Comparison of ENCODE assay signal across 8 mouse cellular contexts in the genomic region with DNA sequence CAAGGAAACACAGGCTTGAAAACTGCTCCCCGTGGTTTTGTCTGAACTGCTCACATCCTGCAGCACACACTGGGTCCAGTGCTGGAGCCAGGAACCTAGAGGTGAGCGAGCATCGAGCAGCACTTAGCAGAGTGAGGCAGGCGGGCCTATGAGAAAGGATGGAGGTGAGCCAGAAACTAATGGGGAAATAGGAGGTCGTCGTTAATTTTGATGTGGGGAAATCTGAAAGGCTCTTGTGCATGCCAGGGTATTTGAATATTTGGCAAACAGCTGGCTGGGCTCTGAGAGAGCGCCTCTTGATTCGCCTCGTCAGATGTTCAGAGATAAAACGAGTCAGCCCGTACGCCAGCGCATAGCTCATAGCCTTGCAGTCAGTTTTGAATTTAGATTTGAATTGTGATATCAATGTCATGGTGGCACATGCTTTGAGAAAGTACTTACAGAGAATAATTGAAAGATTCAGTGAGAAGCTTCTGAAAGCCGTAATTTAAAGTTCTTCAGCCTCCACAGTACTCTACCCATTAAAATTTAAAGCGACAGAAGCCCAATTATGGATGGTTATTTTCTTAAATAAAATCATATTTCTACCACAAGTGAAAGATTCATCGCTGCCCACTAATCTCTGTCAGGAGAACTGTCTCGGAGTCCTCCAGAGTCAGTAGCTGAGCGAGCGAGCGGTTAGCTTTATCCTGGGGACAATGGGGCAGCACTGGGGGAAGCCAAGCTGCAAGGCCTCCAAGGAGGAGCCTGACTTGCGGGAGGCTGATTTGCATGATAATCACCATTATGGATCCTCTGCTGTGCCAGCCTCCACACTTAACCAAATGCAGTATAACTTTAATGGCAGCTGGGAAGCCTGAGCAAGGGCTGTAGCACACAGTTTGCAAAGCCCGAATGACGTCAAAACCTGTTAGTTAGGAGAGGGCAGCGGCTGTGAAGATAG.
DNase-seq lines count a peak whose midpoint lies in the region; ATAC-seq and TF ChIP-seq lines count a peak whose summit lies in the region.

No protein-coding gene starts in this region.

- no peak for TF ChIP-seq CTCF in E14TG2a.4 (conservative IDR thresholded peaks at IDR 0.05; ENCODE audit: low read length)

- peaks cover 22% of the 10 kb centered on the region for H3K27me3 ChIP-seq in E14TG2a.4 (ENCODE audit: insufficient read depth, low read length)
- no peaks in the 10 kb centered on the region for H3K27me3 ChIP-seq in embryonic facial prominence, embryonic 12.5 days
- no peaks in the 10 kb centered on the region for H3K27me3 ChIP-seq in hindbrain, embryonic 14.5 days (ENCODE audit: control insufficient read depth, insufficient read depth, low read length)
- no peaks in the 10 kb centered on the region for H3K27me3 ChIP-seq in midbrain, embryonic 13.5 days

- peak overlapping the region; percentile 60; the same call in 1 of the 2 replicates for H3K27ac ChIP-seq in embryonic facial prominence, embryonic 12.5 days
- H3K27ac ChIP-seq in hindbrain, embryonic 14.5 days: peak overlapping the region; percentile 70
- peak overlapping the region; percentile 76 for H3K27ac ChIP-seq in midbrain, embryonic 13.5 days

- H3K9me3 ChIP-seq in E14TG2a.4 (ENCODE audit: low read length): no peaks in the 10 kb centered on the region
- no peaks in the 10 kb centered on the region for H3K9me3 ChIP-seq in embryonic facial prominence, embryonic 12.5 days
- no peaks in the 10 kb centered on the region for H3K9me3 ChIP-seq in hindbrain, embryonic 14.5 days (ENCODE audit: control insufficient read depth, low read length)
- H3K9me3 ChIP-seq in midbrain, embryonic 13.5 days: no peaks in the 10 kb centered on the region

- H3K36me3 ChIP-seq in E14TG2a.4 (ENCODE audit: insufficient read depth, low read length): no peaks in the 10 kb centered on the region
- H3K36me3 ChIP-seq in embryonic facial prominence, embryonic 12.5 days: no peaks in the 10 kb centered on the region
- H3K36me3 ChIP-seq in hindbrain, embryonic 14.5 days (replicated peaks; ENCODE audit: control insufficient read depth, insufficient read depth): no peaks in the 10 kb centered on the region
- H3K36me3 ChIP-seq in midbrain, embryonic 13.5 days: no peaks in the 10 kb centered on the region

- intact Hi-C loops in left cerebral cortex, postnatal 4 days (cut with DNase I): no loop called here

- 12% methylated on average over 24 of the region's 24 CpGs for WGBS in embryonic facial prominence, embryonic 12.5 days
- 5% methylated on average over 24 of the region's 24 CpGs for WGBS in hindbrain, embryonic 14.5 days
- under 1% methylated on average over 24 of the region's 24 CpGs for WGBS in midbrain, embryonic 13.5 days

- DNase-seq in ZHBTc4 (ENCODE audit: low read depth, low spot score): peak; percentile 87
- DNase-seq in hindbrain, embryonic 14.5 days (ENCODE audit: low spot score): peak; percentile 64
- DNase-seq in left cerebral cortex, postnatal 4 days: peak; percentile 48

- peak; percentile 72 for ATAC-seq in embryonic facial prominence, embryonic 12.5 days (ENCODE audit: insufficient number of reproducible peaks, insufficient read depth, low FRiP score, low TSS enrichment)
- peak; percentile 90 for ATAC-seq in hindbrain, embryonic 14.5 days (ENCODE audit: low FRiP score)
- peak; percentile 96 for ATAC-seq in midbrain, embryonic 13.5 days
- ATAC-seq in activated CD4-positive, CD25-positive, alpha-beta regulatory T cell, adult 4 months: no peak
- ATAC-seq in megakaryocyte, adult 5-6 weeks (ENCODE audit: poor library complexity, severe bottlenecking): no peak

- H3K9ac ChIP-seq in embryonic facial prominence, embryonic 12.5 days: no peak overlapping the region
- H3K9ac ChIP-seq in hindbrain, embryonic 14.5 days: peak overlapping the region; percentile 26
- peak overlapping the region; percentile 55 for H3K9ac ChIP-seq in midbrain, embryonic 13.5 days (replicated peaks)

- H3K4me2 ChIP-seq in embryonic facial prominence, embryonic 12.5 days (replicated peaks): peak overlapping the region; percentile 46
- H3K4me2 ChIP-seq in hindbrain, embryonic 14.5 days (replicated peaks): peak overlapping the region; percentile 55
- H3K4me2 ChIP-seq in midbrain, embryonic 13.5 days (replicated peaks): peak overlapping the region; percentile 60

- peaks cover 23% of the 10 kb centered on the region for H3K4me1 ChIP-seq in E14TG2a.4 (replicated peaks; ENCODE audit: low read depth, low read length)
- peaks cover 12% of the 10 kb centered on the region for H3K4me1 ChIP-seq in embryonic facial prominence, embryonic 12.5 days
- H3K4me1 ChIP-seq in hindbrain, embryonic 14.5 days (replicated peaks; ENCODE audit: control insufficient read depth, insufficient read depth, low read length): peaks cover 19% of the 10 kb centered on the region
- H3K4me1 ChIP-seq in midbrain, embryonic 13.5 days (replicated peaks): peaks cover 25% of the 10 kb centered on the region

- peak overlapping the region; percentile 17; the same call in 1 of the 2 replicates for H3K4me3 ChIP-seq in E14TG2a.4 (replicated peaks; ENCODE audit: low read length)
- H3K4me3 ChIP-seq in embryonic facial prominence, embryonic 12.5 days: peak overlapping the region; percentile 15; the same call in 1 of the 2 replicates
- peak overlapping the region; percentile 18 for H3K4me3 ChIP-seq in hindbrain, embryonic 14.5 days (replicated peaks; ENCODE audit: low read length)
- H3K4me3 ChIP-seq in midbrain, embryonic 13.5 days (replicated peaks): peak overlapping the region; percentile 34

Comparison
In these comparisons a context has a peak if more than half of its experiments do, and no peak if none do; other contexts are left out.
1. ATAC-seq: peak in embryonic facial prominence, embryonic 12.5 days (single experiment), hindbrain, embryonic 14.5 days (single experiment) and midbrain, embryonic 13.5 days (single experiment); none in activated CD4-positive, CD25-positive, alpha-beta regulatory T cell, adult 4 months (single experiment) and megakaryocyte, adult 5-6 weeks (single experiment).
2. Peak in every context shown above with its lines, with median percentiles within 50 percentile points of each other: H3K4me3 ChIP-seq, DNase-seq, H3K27ac ChIP-seq and H3K4me2 ChIP-seq.